Mouse (Mus musculus): Measurements from ENCODE around the gene Usp32. TPM values are rescaled to one million over a fixed set of nuclear protein-coding genes. Genes with fewer than 3 reads are reported as not detected.

Usp32 gene
- 13.8 and 18.9 TPM in 2 replicates for polyA plus RNA-seq (2012)

- TF ChIP-seq GATA1 (IDR thresholded peaks at IDR 0.05; ENCODE audit: low read length): no peak
These were observed at the start of gene Usp32 for GRCm38 (mm10) chr11:85139581-85140540. Gene Usp32 (minus strand): TSS chr11:85140161.

GRCm38 (mm10) chr11:85189110-85189509 lies 49.1 kb upstream of the Usp32 start:
- peak; percentile 45 for TF ChIP-seq GATA1 (IDR thresholded peaks at IDR 0.05; ENCODE audit: low read length)

- TF ChIP-seq GATA1 (IDR thresholded peaks at IDR 0.05; ENCODE audit: low read length): no peak
These were observed 44.9 kb upstream of the Usp32 start for GRCm38 (mm10) chr11:85184839-85185238.

GRCm38 (mm10) chr11:85184082-85184481 lies 44.1 kb upstream of the Usp32 start:
- no peak for TF ChIP-seq GATA1 (IDR thresholded peaks at IDR 0.05; ENCODE audit: low read length)

- no peak for TF ChIP-seq GATA1 (IDR thresholded peaks at IDR 0.05; ENCODE audit: low read length)
These were observed 43.4 kb upstream of the Usp32 start for GRCm38 (mm10) chr11:85183284-85183779.

GRCm38 (mm10) chr11:85182617-85183283 lies 42.8 kb upstream of the Usp32 start:
- no peak for TF ChIP-seq GATA1 (IDR thresholded peaks at IDR 0.05; ENCODE audit: low read length)

GRCm38 (mm10) chr11:85178413-85178812 lies 38.5 kb upstream of the Usp32 start:
- TF ChIP-seq GATA1 (IDR thresholded peaks at IDR 0.05; ENCODE audit: low read length): no peak

GRCm38 (mm10) chr11:85177761-85178160 lies 37.8 kb upstream of the Usp32 start:
- TF ChIP-seq GATA1 (IDR thresholded peaks at IDR 0.05; ENCODE audit: low read length): no peak

- TF ChIP-seq GATA1 (IDR thresholded peaks at IDR 0.05; ENCODE audit: low read length): no peak
These were observed 36.0 kb upstream of the Usp32 start for GRCm38 (mm10) chr11:85175941-85176340.

- TF ChIP-seq GATA1 (IDR thresholded peaks at IDR 0.05; ENCODE audit: low read length): no peak
These were observed 30.9 kb upstream of the Usp32 start for GRCm38 (mm10) chr11:85170833-85171232.

GRCm38 (mm10) chr11:85170058-85170740 lies 30.2 kb upstream of the Usp32 start, which contains the start of gene 1700125H20Rik:
Gene 1700125H20Rik (plus strand): TSS chr11:85170404.
- TF ChIP-seq GATA1 (IDR thresholded peaks at IDR 0.05; ENCODE audit: low read length): no peak

- TF ChIP-seq GATA1 (IDR thresholded peaks at IDR 0.05; ENCODE audit: low read length): no peak
These were observed 27.5 kb upstream of the Usp32 start for GRCm38 (mm10) chr11:85167503-85167902.

- TF ChIP-seq GATA1 (IDR thresholded peaks at IDR 0.05; ENCODE audit: low read length): no peak
These were observed 24.4 kb upstream of the Usp32 start for GRCm38 (mm10) chr11:85164371-85164770.

- TF ChIP-seq GATA1 (IDR thresholded peaks at IDR 0.05; ENCODE audit: low read length): no peak
These were observed 17.3 kb upstream of the Usp32 start for GRCm38 (mm10) chr11:85157301-85157700.

GRCm38 (mm10) chr11:85152256-85152930 lies 12.4 kb upstream of the Usp32 start:
- TF ChIP-seq GATA1 (IDR thresholded peaks at IDR 0.05; ENCODE audit: low read length): no peak

Data from G1E-ER4 (cell line).